Mouse (Mus musculus) embryonic facial prominence, embryonic 14.5 days (tissue): ENCODE measurements around the gene Bckdk. TPM values are rescaled to one million over a fixed set of nuclear protein-coding genes. Genes with fewer than 3 reads are reported as not detected.

Experiments used
- ATAC-seq: fragments of 200-750 bp; cut with Nextera tagmentation; 2 replicates; pipeline ENCODE4 v1.8.0; 2017; ENCODE audit warnings: low read depth, moderate number of reproducible peaks, moderate TSS enrichment
- DNase-seq: peaks from one replicate; pipeline ENCODE4 v3.0.0-alpha.2; 2015; ENCODE audit warnings: low spot score
- H3K27ac ChIP-seq: fragments of 300-500 bp; sonication (generic); replicated peaks from 2 replicates; pipeline ENCODE4 v1.5.1; 2014; ENCODE audit warnings: low read depth, mild to moderate bottlenecking, low read length, moderate library complexity
- H3K27me3 ChIP-seq: fragments of 300-500 bp; sonication (generic); replicated peaks from 2 replicates; pipeline ENCODE4 v1.6.1; 2014; ENCODE audit warnings: low read length; ENCODE audit not compliant: control insufficient read depth, insufficient read depth
- H3K36me3 ChIP-seq: fragments of 300-500 bp; sonication (generic); 2 replicates; pipeline ENCODE4 v1.6.1; 2014; ENCODE audit warnings: low read length, mixed read lengths; ENCODE audit not compliant: control insufficient read depth, insufficient read depth
- H3K4me1 ChIP-seq: fragments of 300-500 bp; sonication (generic); 2 replicates; pipeline ENCODE4 v1.6.1; 2014; ENCODE audit warnings: antibody characterized with exemption, low read length; ENCODE audit not compliant: control insufficient read depth, insufficient read depth
- H3K4me2 ChIP-seq: fragments of 300-500 bp; sonication (generic); 2 replicates; pipeline ENCODE4 v1.6.1; 2014; ENCODE audit warnings: low read depth, mild to moderate bottlenecking, low read length, moderate library complexity, mixed read lengths
- H3K4me3 ChIP-seq: fragments of 300-500 bp; sonication (generic); 2 replicates; pipeline ENCODE4 v1.5.1; 2014; ENCODE audit warnings: low read depth, mild to moderate bottlenecking, low read length
- H3K9ac ChIP-seq: fragments of 300-500 bp; sonication (generic); 2 replicates; pipeline ENCODE4 v1.6.1; 2014; ENCODE audit warnings: low read depth, mild to moderate bottlenecking, low read length, moderate library complexity, mixed read lengths
- H3K9me3 ChIP-seq: fragments of 300-500 bp; sonication (generic); 2 replicates; pipeline ENCODE4 v1.6.1; 2016; ENCODE audit warnings: low read length; ENCODE audit not compliant: control insufficient read depth
- WGBS: fragments of 180-500 bp; shearing (Covaris S2); extraction: QIAGEN DNeasy Blood & Tissue Kit; methylation state at CpG from one replicate; pipeline ENCODE4 v1.1.7; 2014; 5-methylcytosine and 5-hydroxymethylcytosine counted together
- polyA plus RNA-seq: library from polyadenylated mRNA; unstranded; fragments of >200 nt; fragmentation: Nextera tagmentation; extraction: Ambion mirVana; gene quantifications from 2 replicates; pipeline ENCODE4 v1.2.1, GENCODE M21; 2014

Bckdk gene
- polyA plus RNA-seq = 121 and 125 TPM in 2 replicates

GRCm38 (mm10) chr7:127903971-127904796, at the start of gene Bckdk:
TSS of gene Bckdk (plus strand) at chr7:127904082.
- Histone ChIP-seq H3K27ac (peak within 1 kb of the TSS; percentile 85), H3K36me3 (peaks cover 42% of the 10 kb centered on the region), H3K9me3 (no peaks in the 10 kb centered on the region), H3K4me3 (peak within 1 kb of the TSS; percentile 60), H3K9ac (peak within 1 kb of the TSS; percentile 84), H3K4me1 (peaks cover 3% of the 10 kb centered on the region; the same call in 1 of the 2 replicates), H3K4me2 (peak within 1 kb of the TSS; percentile 80), H3K27me3 (no peaks in the 10 kb centered on the region)
- 5% methylated on average over 35 of the region's 38 CpGs for WGBS
- DNase-seq (peak; percentile 93), ATAC-seq (peak; percentile 95)

DNA sequence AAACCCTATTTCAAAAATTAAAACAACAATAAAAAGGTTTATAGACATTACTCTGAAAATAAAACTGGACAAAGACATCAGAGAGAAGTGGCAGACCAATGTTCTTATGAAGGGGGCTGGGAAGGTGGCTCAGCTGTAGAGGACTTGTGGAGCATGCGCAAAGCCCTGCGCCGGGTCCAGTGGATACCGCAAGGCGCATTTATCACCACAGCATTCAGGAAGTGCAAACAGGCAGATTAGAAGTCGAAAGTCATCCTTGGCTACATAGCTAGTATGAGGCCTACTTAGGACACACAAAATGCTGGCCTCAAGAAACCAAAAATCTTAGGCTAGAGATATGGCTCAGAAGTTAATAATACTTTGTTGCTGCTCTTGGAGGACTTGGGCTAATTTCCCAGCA, 45.6 kb upstream of the Bckdk start:
- Histone ChIP-seq H3K4me3 (no peak overlapping the region), H3K27me3 (no peaks in the 10 kb centered on the region), H3K9me3 (no peaks in the 10 kb centered on the region), H3K9ac (no peak overlapping the region), H3K36me3 (no peaks in the 10 kb centered on the region), H3K4me1 (no peaks in the 10 kb centered on the region), H3K27ac (no peak overlapping the region), H3K4me2 (no peak overlapping the region)
- DNase-seq (no peak), ATAC-seq (no peak)
- WGBS = 90% methylated on average over 6 of the region's 6 CpGs

DNA sequence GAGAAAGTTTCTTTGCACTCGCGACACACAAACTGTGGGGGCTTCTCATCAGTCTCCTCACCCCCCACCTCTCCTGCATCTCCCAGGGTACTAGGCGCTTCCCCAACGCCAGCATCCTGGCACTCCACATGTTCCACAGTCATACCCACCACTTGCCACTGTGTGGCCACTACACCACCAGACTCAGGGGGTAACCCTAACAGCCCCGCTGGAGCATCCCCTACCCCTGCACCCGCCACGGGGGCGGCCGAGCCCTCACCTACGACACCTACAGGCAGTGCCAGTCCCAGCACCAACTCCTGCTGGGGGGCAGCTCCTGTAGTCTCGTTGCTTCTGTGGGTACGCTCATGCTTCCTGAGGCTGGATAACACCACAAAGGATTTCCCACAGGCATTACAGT, 37.4 kb upstream of the Bckdk start:
- H3K27ac ChIP-seq = no peak overlapping the region
- no peak overlapping the region for H3K4me3 ChIP-seq
- 95% methylated on average over 12 of the region's 12 CpGs for WGBS
- no peaks in the 10 kb centered on the region for H3K27me3 ChIP-seq
- no peaks in the 10 kb centered on the region for H3K4me1 ChIP-seq
- H3K36me3 ChIP-seq = peaks cover 56% of the 10 kb centered on the region
- H3K9ac ChIP-seq = no peak overlapping the region
- no peak overlapping the region for H3K4me2 ChIP-seq
- DNase-seq (no peak), ATAC-seq (no peak)
- no peaks in the 10 kb centered on the region for H3K9me3 ChIP-seq

GRCm38 (mm10) chr7:127867641-127868040, 36.2 kb upstream of the Bckdk start:
- DNase-seq (no peak), ATAC-seq (no peak)
- H3K9me3 ChIP-seq = no peaks in the 10 kb centered on the region
- no peak overlapping the region for H3K4me2 ChIP-seq
- H3K27me3 ChIP-seq = no peaks in the 10 kb centered on the region
- no peak overlapping the region for H3K9ac ChIP-seq
- peaks cover 63% of the 10 kb centered on the region for H3K36me3 ChIP-seq
- H3K4me3 ChIP-seq = no peak overlapping the region
- no peaks in the 10 kb centered on the region for H3K4me1 ChIP-seq
- no peak overlapping the region for H3K27ac ChIP-seq
- 96% methylated on average over 18 of the region's 18 CpGs for WGBS

DNA sequence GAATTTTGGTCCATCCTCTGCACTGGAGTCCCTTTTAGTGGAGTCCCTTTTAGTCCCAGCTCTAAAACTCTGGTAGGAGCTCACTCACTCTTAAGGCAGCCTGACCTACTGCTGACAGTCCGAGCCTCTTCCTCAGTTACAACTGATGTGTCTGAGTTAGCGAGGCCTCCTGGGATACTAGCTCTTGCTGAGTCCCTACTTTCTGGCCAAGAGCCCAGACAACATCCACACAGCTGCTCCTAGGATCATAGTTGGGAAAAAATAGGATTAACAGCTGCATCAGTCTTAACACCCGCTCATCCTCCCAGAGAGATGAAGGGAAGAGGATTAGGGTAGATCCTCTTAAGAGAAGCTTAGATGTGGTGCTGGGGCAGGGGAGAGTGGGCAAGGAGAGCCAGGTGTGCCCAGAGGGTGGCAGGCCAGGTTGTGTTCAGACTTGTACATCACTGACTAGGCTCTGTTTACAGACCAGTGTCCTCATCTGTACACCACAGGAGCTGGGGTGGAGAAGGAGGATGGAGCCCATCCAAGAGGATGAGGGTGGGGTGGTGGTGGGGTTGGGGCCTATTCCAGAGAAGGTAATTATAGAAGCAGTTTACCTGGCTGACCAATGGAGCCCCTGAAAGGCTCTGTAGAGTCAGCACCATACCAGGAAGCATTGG, 34.6 kb upstream of the Bckdk start:
- Histone ChIP-seq H3K36me3 (peaks cover 64% of the 10 kb centered on the region), H3K4me1 (peaks cover 4% of the 10 kb centered on the region), H3K4me3 (no peak overlapping the region), H3K9me3 (no peaks in the 10 kb centered on the region), H3K27me3 (no peaks in the 10 kb centered on the region), H3K27ac (peak overlapping the region; percentile 44; the same call in 1 of the 2 replicates), H3K9ac (0 out of 2 replicates have a peak overlapping the region, but pooled peaks have one; percentile 14), H3K4me2 (no peak overlapping the region)
- DNase-seq = peak; percentile 87
- ATAC-seq = peak; percentile 65
- 52% methylated on average over 3 of the region's 3 CpGs for WGBS

DNA sequence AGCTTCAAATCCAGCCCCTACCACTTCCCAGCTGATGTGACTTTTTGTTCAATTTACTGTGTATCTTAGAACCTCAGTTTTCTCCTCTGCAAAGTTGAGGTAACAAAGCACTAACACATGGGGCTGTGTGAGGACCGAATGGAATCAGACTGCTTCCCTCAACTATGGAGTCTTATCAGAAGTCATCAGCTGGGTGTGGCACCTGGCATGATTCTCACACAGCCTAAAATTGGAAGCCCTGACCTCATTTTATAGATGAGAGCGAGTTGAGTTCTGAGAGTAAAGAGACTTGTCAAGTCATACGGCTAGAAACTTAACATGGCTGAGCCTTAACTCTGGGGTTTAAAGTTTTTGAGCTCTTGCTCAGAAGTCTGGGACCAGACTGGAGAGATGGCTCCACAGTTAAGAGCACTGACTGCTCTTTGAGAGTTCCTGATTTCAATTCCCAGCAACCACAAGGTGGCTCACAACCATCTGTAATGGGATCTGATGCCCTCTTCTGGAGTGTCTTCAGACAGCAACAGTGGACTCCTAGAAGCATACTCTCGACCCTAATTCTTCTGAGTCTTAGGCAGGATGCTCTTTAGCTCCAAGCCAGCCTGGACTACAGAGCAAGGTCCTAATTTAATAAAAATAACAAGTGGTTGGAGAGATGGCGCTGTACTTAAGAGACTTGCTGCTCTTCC, 33.6 kb upstream of the Bckdk start:
- Histone ChIP-seq H3K4me3 (no peak overlapping the region), H3K27me3 (no peaks in the 10 kb centered on the region), H3K36me3 (peaks cover 55% of the 10 kb centered on the region), H3K4me1 (peaks cover 8% of the 10 kb centered on the region), H3K9me3 (no peaks in the 10 kb centered on the region), H3K4me2 (no peak overlapping the region), H3K9ac (no peak overlapping the region), H3K27ac (no peak overlapping the region)
- DNase-seq (no peak), ATAC-seq (no peak)
- WGBS = 80% methylated on average over 5 of the region's 5 CpGs

DNA sequence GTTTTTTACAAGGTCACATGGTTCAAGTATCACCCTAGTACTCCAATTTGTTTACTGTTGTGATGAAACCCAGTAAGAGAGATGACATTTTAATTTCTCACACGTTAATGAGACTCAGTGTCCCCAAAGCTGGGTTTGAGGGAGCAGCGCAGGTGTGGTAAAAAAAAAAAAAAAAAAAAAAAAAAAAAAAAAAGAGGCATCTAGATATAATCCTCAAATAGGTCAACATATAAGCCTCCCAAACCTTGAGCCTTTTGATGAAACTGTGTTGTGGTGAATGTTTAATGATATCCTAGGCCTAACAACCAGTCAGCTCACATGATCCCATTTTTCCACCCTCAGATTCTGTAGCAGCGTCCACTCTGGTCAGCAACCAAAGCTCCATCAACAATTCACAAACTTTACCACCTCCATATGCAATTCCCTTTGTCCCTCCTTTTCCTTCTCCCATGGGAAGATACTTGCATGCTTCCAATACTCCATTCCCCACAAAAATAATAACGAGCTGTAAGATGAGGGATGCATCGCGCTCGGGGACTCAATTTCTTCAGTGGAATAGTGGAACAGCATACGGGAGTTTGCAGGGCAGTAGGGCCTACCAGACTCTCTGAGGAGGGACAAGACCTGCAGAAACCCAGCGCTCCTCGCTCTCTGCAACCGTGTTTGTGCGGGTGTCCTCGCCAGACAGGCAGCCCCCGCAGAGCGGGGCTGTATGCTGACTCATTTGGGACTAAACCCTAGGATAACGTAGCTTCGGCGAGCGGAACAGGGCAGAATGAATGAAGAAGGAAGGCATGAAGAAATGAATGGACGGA, 28.9 kb upstream of the Bckdk start:
- WGBS = 3% methylated on average over 20 of the region's 20 CpGs
- Histone ChIP-seq H3K27me3 (no peaks in the 10 kb centered on the region), H3K9me3 (no peaks in the 10 kb centered on the region), H3K4me3 (peak overlapping the region; percentile 98), H3K4me1 (peaks cover 15% of the 10 kb centered on the region), H3K36me3 (peaks cover 45% of the 10 kb centered on the region), H3K27ac (peak overlapping the region; percentile 99), H3K9ac (peak overlapping the region; percentile 97), H3K4me2 (peak overlapping the region; percentile 90)
- DNase-seq (peak; percentile 17), ATAC-seq (peak; percentile 28)

DNA sequence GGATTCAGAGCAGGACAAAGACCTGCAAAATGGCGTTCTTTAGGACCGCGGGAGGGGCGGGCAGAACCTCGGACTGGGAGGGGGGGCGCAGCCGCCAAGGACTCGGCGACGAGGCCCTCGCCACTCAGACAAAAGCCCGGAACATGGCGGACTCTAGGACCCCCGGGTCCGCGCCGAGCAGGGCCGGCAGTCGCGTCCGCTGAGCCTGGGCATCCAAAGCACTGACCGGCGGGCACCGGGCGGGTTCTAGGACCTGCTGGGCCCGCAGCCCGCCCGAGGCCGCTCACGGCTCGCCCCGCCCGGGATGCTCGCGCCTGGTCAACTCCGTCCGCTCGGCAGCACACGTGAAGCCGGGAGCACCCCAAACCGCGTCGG, 28.3 kb upstream of the Bckdk start:
- peak overlapping the region; percentile 97 for H3K9ac ChIP-seq
- DNase-seq (peak; percentile 98), ATAC-seq (peak; percentile 96)
- peak overlapping the region; percentile 90 for H3K4me2 ChIP-seq
- 0% methylated on average over 3 of the region's 43 CpGs for WGBS
- no peaks in the 10 kb centered on the region for H3K9me3 ChIP-seq
- H3K36me3 ChIP-seq = peaks cover 49% of the 10 kb centered on the region
- peak overlapping the region; percentile 98 for H3K4me3 ChIP-seq
- H3K27me3 ChIP-seq = no peaks in the 10 kb centered on the region
- H3K27ac ChIP-seq = peak overlapping the region; percentile 99
- H3K4me1 ChIP-seq = peaks cover 15% of the 10 kb centered on the region
